ENCODE assay signal across 9 mouse cellular contexts in genomic region chr1:146494221-146494620, GRCm38 (mm10). TPM values are rescaled to one million over a fixed set of nuclear protein-coding genes. Genes with fewer than 3 reads are reported as not detected.
A peak's percentile ranks its signal among the peaks of the same experiment; 100 is the strongest.
DNase-seq lines count a peak whose midpoint lies in the region; ATAC-seq lines count a peak whose summit lies in the region.
"Had no signal": no experiment of that assay in that cellular context is flagged by ENCODE, and none has a peak within 500 bp of the region (broad histone marks: within the 10 kb centered on the region; RNA-seq: fewer than 3 reads in every experiment).

No protein-coding gene starts in this region.

- no peak for ATAC-seq in heart, embryonic 11.5 days (replicated peaks; ENCODE audit: insufficient number of reproducible peaks, low FRiP score, low TSS enrichment)
- ATAC-seq in hindbrain, embryonic 14.5 days (ENCODE audit: low FRiP score) = peak; percentile 15; the same call in 1 of the 2 replicates
- no peak for ATAC-seq in midbrain, embryonic 11.5 days (ENCODE audit: low FRiP score)

- H3K4me1 ChIP-seq in heart, embryonic 11.5 days (ENCODE audit: control insufficient read depth, insufficient read depth, low read length) = no peaks in the 10 kb centered on the region; the same call in 1 of the 2 replicates
- no peaks in the 10 kb centered on the region; the same call in 1 of the 2 replicates for H3K4me1 ChIP-seq in hindbrain, embryonic 14.5 days (replicated peaks; ENCODE audit: control insufficient read depth, insufficient read depth, low read length)
- peaks cover 6% of the 10 kb centered on the region for H3K4me1 ChIP-seq in midbrain, embryonic 11.5 days (ENCODE audit: control insufficient read depth, insufficient read depth, low read length)

- H3K36me3 ChIP-seq in heart, embryonic 11.5 days (ENCODE audit: control insufficient read depth, insufficient read depth, low read length) = no peaks in the 10 kb centered on the region
- no peaks in the 10 kb centered on the region for H3K36me3 ChIP-seq in hindbrain, embryonic 14.5 days (replicated peaks; ENCODE audit: control insufficient read depth, insufficient read depth)
- H3K36me3 ChIP-seq in midbrain, embryonic 11.5 days (ENCODE audit: control insufficient read depth, insufficient read depth, low read length) = no peaks in the 10 kb centered on the region

- no peak overlapping the region for H3K27ac ChIP-seq in heart, embryonic 11.5 days (ENCODE audit: low read depth, low read length)
- peak overlapping the region; percentile 44 for H3K27ac ChIP-seq in hindbrain, embryonic 14.5 days
- no peak overlapping the region; the same call in 1 of the 2 replicates for H3K27ac ChIP-seq in midbrain, embryonic 11.5 days (ENCODE audit: low read depth, low read length)
- H3K27ac ChIP-seq: macrophage had no signal

- peaks cover 27% of the 10 kb centered on the region for H3K27me3 ChIP-seq in heart, embryonic 11.5 days (ENCODE audit: control insufficient read depth, insufficient read depth, low read length)
- peaks cover 9% of the 10 kb centered on the region; the same call in 1 of the 2 replicates for H3K27me3 ChIP-seq in hindbrain, embryonic 14.5 days (ENCODE audit: control insufficient read depth, insufficient read depth, low read length)
- H3K27me3 ChIP-seq in midbrain, embryonic 11.5 days (ENCODE audit: control insufficient read depth, insufficient read depth, low read length) = peaks cover 16% of the 10 kb centered on the region

- WGBS in heart, embryonic 11.5 days (ENCODE audit: insufficient replicate concordance) = 18% methylated on average over 7 of the region's 7 CpGs
- WGBS in hindbrain, embryonic 14.5 days = 5% methylated on average over 7 of the region's 7 CpGs
- WGBS in midbrain, embryonic 11.5 days = 7% methylated on average over 7 of the region's 7 CpGs

- peak overlapping the region; percentile 73 for H3K4me2 ChIP-seq in heart, embryonic 11.5 days
- H3K4me2 ChIP-seq in hindbrain, embryonic 14.5 days (replicated peaks) = peak overlapping the region; percentile 77
- H3K4me2 ChIP-seq in midbrain, embryonic 11.5 days = peak overlapping the region; percentile 70

- H3K9me3 ChIP-seq in heart, embryonic 11.5 days (replicated peaks; ENCODE audit: control insufficient read depth, low read length) = no peaks in the 10 kb centered on the region
- no peaks in the 10 kb centered on the region for H3K9me3 ChIP-seq in hindbrain, embryonic 14.5 days (ENCODE audit: control insufficient read depth, low read length)
- no peaks in the 10 kb centered on the region for H3K9me3 ChIP-seq in midbrain, embryonic 11.5 days (ENCODE audit: control insufficient read depth, low read length)

- DNase-seq in heart, adult 8-10 months (ENCODE audit: low spot score) = no peak
- peak; percentile 36 for DNase-seq in cerebellum, adult 9-11 months
- peak; percentile 69 for DNase-seq in hindbrain, embryonic 14.5 days (ENCODE audit: low spot score)
- peak; percentile 90 for DNase-seq in midbrain, embryonic 11.5 days (ENCODE audit: low spot score, missing footprints)
- DNase-seq in spleen, adult 18-20 months = no peak
- no peak for DNase-seq in thymus, adult 18-20 months
- no peak for DNase-seq in layer of hippocampus, adult 9-11 months

- H3K4me3 ChIP-seq in heart, embryonic 11.5 days (ENCODE audit: low read depth, low read length) = 0 out of 2 replicates have a peak overlapping the region, but pooled peaks have one; percentile 1
- peak overlapping the region; percentile 35 for H3K4me3 ChIP-seq in hindbrain, embryonic 14.5 days (replicated peaks; ENCODE audit: low read length)
- H3K4me3 ChIP-seq in midbrain, embryonic 11.5 days (ENCODE audit: low read depth, low read length) = peak overlapping the region; percentile 38

- no peak overlapping the region for H3K9ac ChIP-seq in heart, embryonic 11.5 days (ENCODE audit: low read depth, low read length)
- peak overlapping the region; percentile 52 for H3K9ac ChIP-seq in hindbrain, embryonic 14.5 days
- H3K9ac ChIP-seq in midbrain, embryonic 11.5 days (ENCODE audit: low read length) = peak overlapping the region; percentile 57; the same call in 1 of the 2 replicates

RNA-seq across cellular contexts. Expression of gene Brinp3, which starts 0.3 kb away (rescaled TPM):
- 0.13 and 0.23 TPM in 2 replicates for polyA plus RNA-seq in heart, embryonic 11.5 days (2014; fragmentation: Nextera tagmentation; extraction: Ambion mirVana)
- total RNA-seq in heart, adult 8-10 months (2022) = under 1 TPM in 1 of 4 experiments, not detected in 3; 0.14 TPM
- 33.8 and 38.9 TPM in 2 replicates for polyA plus RNA-seq in hindbrain, embryonic 14.5 days (2014; fragmentation: Nextera tagmentation; extraction: Ambion mirVana)
- 1.1 and 1.9 TPM in 2 replicates for polyA plus RNA-seq in midbrain, embryonic 11.5 days (2014; fragmentation: Nextera tagmentation; extraction: Ambion mirVana)
- polyA plus RNA-seq: macrophage had no signal

Comparison
In these comparisons a context has a peak if more than half of its experiments do, and no peak if none do; other contexts are left out.
1. DNase-seq: peak in cerebellum, adult 9-11 months (single experiment), hindbrain, embryonic 14.5 days (single experiment) and midbrain, embryonic 11.5 days (single experiment); none in heart, adult 8-10 months (single experiment), spleen, adult 18-20 months (0 of 2), thymus, adult 18-20 months (0 of 2) and layer of hippocampus, adult 9-11 months (single experiment).
2. RNA of gene Brinp3, which starts 0.3 kb away (polyA plus RNA-seq): 33.8 to 38.9 TPM in hindbrain, embryonic 14.5 days; 1.1 to 1.9 TPM in midbrain, embryonic 11.5 days and 0.13 to 0.23 TPM in heart, embryonic 11.5 days; every median in the first group is over 10 times any median in the second.
3. Peak in every context shown above with its lines, with median percentiles within 50 percentile points of each other: H3K4me2 ChIP-seq and H3K4me3 ChIP-seq.